Mouse (Mus musculus) CH12.LX (cell line): Measurements from ENCODE around the gene Cryab. TPM values are rescaled to one million over a fixed set of nuclear protein-coding genes. Genes with fewer than 3 reads are reported as not detected.

Experiments
- DNase-seq: peaks from one replicate; pipeline ENCODE4 v3.0.0-alpha.2; 2013; ENCODE audit errors: extremely low read depth
- H3K27ac ChIP-seq: 2 replicates; pipeline ENCODE4 v1.5.1; 2012; ENCODE audit warnings: low read depth, mild to moderate bottlenecking, control low read depth, moderate library complexity; ENCODE audit not compliant: insufficient read depth
- H3K27me3 ChIP-seq: replicated peaks from 2 replicates; pipeline ENCODE3; 2012; ENCODE audit warnings: inconsistent platforms
- H3K36me3 ChIP-seq, 2 experiments: replicated peaks in 1 of 2; 2 replicates each; pipeline versions ENCODE3 to v1.6.1; 2012; ENCODE audit warnings: inconsistent platforms in 1 of 2, low read length in 1 of 2, mild to moderate bottlenecking in 1 of 2, mixed read lengths in 1 of 2, moderate library complexity in 1 of 2; ENCODE audit not compliant: control insufficient read depth in 1 of 2, insufficient read depth in 1 of 2
- H3K4me1 ChIP-seq, 2 experiments: 2 replicates each; pipeline ENCODE4 v1.6.1; 2012; ENCODE audit warnings: inconsistent platforms in 1 of 2, moderate library complexity in 1 of 2; ENCODE audit not compliant: insufficient read depth in 2 of 2, control insufficient read depth in 1 of 2
- H3K4me2 ChIP-seq: 2 replicates; pipeline ENCODE4 v1.6.1; 2012; ENCODE audit warnings: low read depth, mild to moderate bottlenecking, control low read depth; ENCODE audit not compliant: poor library complexity, insufficient read depth, severe bottlenecking
- H3K4me3 ChIP-seq, 3 experiments: fragments of 150-350 bp in 1 of 3; sonication (generic) in 1 of 3; replicated peaks in 1 of 3; 2 replicates each; pipeline versions ENCODE3 to v1.5.1; 2011 to 2012; ENCODE audit warnings: low read depth in 2 of 3, low read length in 2 of 3, mild to moderate bottlenecking in 2 of 3, moderate library complexity in 2 of 3, control low read depth in 1 of 3, improper control_type of control experiment in 1 of 3, inconsistent platforms in 1 of 3, mixed read lengths in 1 of 3; ENCODE audit not compliant: poor library complexity in 1 of 3
- H3K79me2 ChIP-seq: replicated peaks from 2 replicates; pipeline ENCODE4 v1.6.1; 2012; ENCODE audit warnings: mild to moderate bottlenecking, moderate library complexity; ENCODE audit not compliant: control insufficient read depth, poor library complexity, insufficient read depth, severe bottlenecking; ENCODE audit errors: extremely low read depth
- H3K9ac ChIP-seq: 2 replicates; pipeline ENCODE4 v1.6.1; 2012; ENCODE audit warnings: low read depth, mild to moderate bottlenecking, control low read depth, moderate library complexity; ENCODE audit not compliant: insufficient read depth
- H3K9me3 ChIP-seq: replicated peaks from 2 replicates; pipeline ENCODE3; 2012; ENCODE audit warnings: low read length, inconsistent platforms, mixed read lengths
- CHD1 ChIP-seq: IDR thresholded peaks from 2 replicates; pipeline ENCODE4 v1.6.1; 2012; ENCODE audit warnings: low read depth, low read length, improper control_type of control experiment, inconsistent platforms
- CHD2 ChIP-seq: IDR thresholded peaks from 2 replicates; pipeline ENCODE4 v1.6.1; 2011; ENCODE audit warnings: low read length, improper control_type of control experiment
- CTCF ChIP-seq, 2 experiments: IDR thresholded peaks in 1 of 2; conservative IDR thresholded peaks in 1 of 2; 2 replicates each; pipeline ENCODE4 v1.5.1; 2011 to 2012; ENCODE audit warnings: low read depth in 2 of 2, low read length in 2 of 2, improper control_type of control experiment in 1 of 2, inconsistent platforms in 1 of 2, mild to moderate bottlenecking in 1 of 2, moderate library complexity in 1 of 2
- EP300 ChIP-seq: IDR thresholded peaks from 2 replicates; pipeline ENCODE4 v1.6.1; 2011; ENCODE audit warnings: low read length, improper control_type of control experiment
- ETS1 ChIP-seq: conservative IDR thresholded peaks from 2 replicates; pipeline ENCODE4 v1.6.1; 2012; ENCODE audit warnings: low read depth, mild to moderate bottlenecking, inconsistent platforms, low read length, improper control_type of control experiment, moderate library complexity
- GABPA ChIP-seq: IDR thresholded peaks from 2 replicates; pipeline ENCODE4 v1.6.1; 2012; ENCODE audit warnings: low read depth, low read length, improper control_type of control experiment, inconsistent platforms; ENCODE audit not compliant: insufficient replicate concordance
- JUN ChIP-seq: IDR thresholded peaks from 2 replicates; pipeline ENCODE4 v1.6.1; 2011; ENCODE audit warnings: low read depth, mild to moderate bottlenecking, low read length, improper control_type of control experiment, moderate library complexity; ENCODE audit not compliant: insufficient read depth
- JUND ChIP-seq: conservative IDR thresholded peaks from 2 replicates; pipeline ENCODE4 v1.6.1; 2011; ENCODE audit warnings: low read depth, low read length, improper control_type of control experiment
- KAT2A ChIP-seq: IDR thresholded peaks from 2 replicates; pipeline ENCODE4 v1.6.1; 2012; ENCODE audit warnings: low read length, improper control_type of control experiment, inconsistent platforms; ENCODE audit not compliant: insufficient replicate concordance
- MAFK ChIP-seq: IDR thresholded peaks from 2 replicates; pipeline ENCODE4 v1.6.1; 2011; ENCODE audit warnings: low read length, improper control_type of control experiment; ENCODE audit not compliant: insufficient replicate concordance
- MAZ ChIP-seq: IDR thresholded peaks from 2 replicates; pipeline ENCODE4 v1.6.1; 2012; ENCODE audit warnings: low read depth, mild to moderate bottlenecking, inconsistent platforms, low read length, improper control_type of control experiment, moderate library complexity
- MEF2A ChIP-seq: IDR thresholded peaks from 2 replicates; pipeline ENCODE4 v1.6.1; 2014; ENCODE audit warnings: low read depth, mild to moderate bottlenecking, inconsistent platforms, low read length, improper control_type of control experiment, borderline replicate concordance
- MYC ChIP-seq: IDR thresholded peaks from 2 replicates; pipeline ENCODE4 v1.6.1; 2011; ENCODE audit warnings: low read depth, mild to moderate bottlenecking, improper control_type of control experiment, low read length
- NELFE ChIP-seq: IDR thresholded peaks from 2 replicates; pipeline ENCODE4 v1.6.1; 2011; ENCODE audit warnings: low read depth, low read length, improper control_type of control experiment
- NRF1 ChIP-seq: IDR thresholded peaks from 2 replicates; pipeline ENCODE4 v1.6.1; 2014; ENCODE audit warnings: low read depth, mild to moderate bottlenecking, inconsistent platforms, low read length, improper control_type of control experiment, moderate library complexity
- PAX5 ChIP-seq: IDR thresholded peaks from 2 replicates; pipeline ENCODE4 v1.6.1; 2012; ENCODE audit warnings: low read length, inconsistent platforms, mixed read lengths
- POLR2A ChIP-seq: IDR thresholded peaks from 2 replicates; pipeline ENCODE4 v1.6.1; 2011; ENCODE audit warnings: low read depth, mild to moderate bottlenecking, improper control_type of control experiment, low read length
- RAD21 ChIP-seq: IDR thresholded peaks from 2 replicates; pipeline ENCODE4 v1.6.1; 2011; ENCODE audit warnings: low read depth, mild to moderate bottlenecking, low read length, improper control_type of control experiment, moderate library complexity
- RCOR1 ChIP-seq: conservative IDR thresholded peaks from 2 replicates; pipeline ENCODE4 v1.6.1; 2012; ENCODE audit warnings: low read depth, mild to moderate bottlenecking, inconsistent platforms, low read length, improper control_type of control experiment
- SIN3A ChIP-seq: IDR thresholded peaks from 2 replicates; pipeline ENCODE4 v1.6.1; 2012; ENCODE audit warnings: low read length, improper control_type of control experiment, inconsistent platforms
- TCF12 ChIP-seq: IDR thresholded peaks from 2 replicates; pipeline ENCODE4 v1.6.1; 2014; ENCODE audit warnings: low read depth, mild to moderate bottlenecking, inconsistent platforms, low read length, improper control_type of control experiment
- UBTF ChIP-seq: IDR thresholded peaks from 2 replicates; pipeline ENCODE4 v1.6.1; 2012; ENCODE audit warnings: low read depth, mild to moderate bottlenecking, inconsistent platforms, low read length, improper control_type of control experiment, moderate library complexity
- USF1 ChIP-seq: IDR thresholded peaks from 2 replicates; pipeline ENCODE4 v1.6.1; 2014; ENCODE audit warnings: low read depth, mild to moderate bottlenecking, inconsistent platforms, low read length, improper control_type of control experiment
- USF2 ChIP-seq: conservative IDR thresholded peaks from 2 replicates; pipeline ENCODE4 v1.6.1; 2011; ENCODE audit warnings: low read depth, low read length, improper control_type of control experiment
- ZC3H11A ChIP-seq: IDR thresholded peaks from 2 replicates; pipeline ENCODE4 v1.6.1; 2012; ENCODE audit warnings: low read depth, mild to moderate bottlenecking, inconsistent platforms, low read length, improper control_type of control experiment
- ZMIZ1 ChIP-seq: IDR thresholded peaks from 2 replicates; pipeline ENCODE4 v1.6.1; 2012; ENCODE audit warnings: low read depth, mild to moderate bottlenecking, inconsistent platforms, low read length, improper control_type of control experiment
- ZNF384 ChIP-seq: IDR thresholded peaks from 2 replicates; pipeline ENCODE4 v1.6.1; 2012; ENCODE audit warnings: low read depth, low read length, improper control_type of control experiment, inconsistent platforms
- dilution Hi-C: fragments of 300-500 bp; cut with MboI; formaldehyde crosslinking; loops from 2 replicates; pipeline ENCODE4 v1.14.3; 2020; ENCODE audit warnings: low sequenced_read_pairs; ENCODE audit not compliant: extremely low pct_unique_long_range_greater_than_20kb, extremely low pct_ligation_motif_present
- in situ Hi-C: fragments of 300-500 bp; cut with MboI; formaldehyde crosslinking; loops from 3 replicates; pipeline ENCODE4 v1.14.3; 2019; ENCODE audit warnings: low sequenced_read_pairs, low pct_ligation_motif_present, low pct_unique_long_range_greater_than_20kb, mixed read lengths
- polyA plus RNA-seq: library from polyadenylated mRNA; unstranded; fragments of >175 nt; gene quantifications from 2 replicates; pipeline ENCODE4 v1.2.1, GENCODE M21; 2012; ENCODE audit warnings: low read depth; ENCODE audit not compliant: insufficient read length
- total RNA-seq, 2 experiments: library from RNA; depleted of rRNA; stranded (reverse); fragments of 300-350 nt in 1 of 2; fragments of >200 nt in 1 of 2; gene quantifications; 2 replicates each; pipeline ENCODE4 v1.2.3; 2012 to 2014

Cryab gene
- total and polyA plus RNA-seq, 3 experiments, result not detected

- no peak overlapping the region for H3K4me3 ChIP-seq
- dilution Hi-C loops (no loop called here), in situ Hi-C loops (no loop called here)
- no peaks in the 10 kb centered on the region for H3K9me3 ChIP-seq
- TF ChIP-seq CTCF (conservative IDR thresholded peaks at IDR 0.05 in 1 of 2, IDR thresholded peaks at IDR 0.05 in 1 of 2; ENCODE audit: low read depth in 2 of 2, low read length in 2 of 2) (no peak), NELFE (no peak), USF2 (no peak), CHD2 (no peak), TCF12 (no peak), POLR2A (no peak), MEF2A (no peak), ZNF384 (no peak), RCOR1 (no peak), SIN3A (no peak), NRF1 (no peak), ZMIZ1 (no peak), RAD21 (no peak), MAZ (no peak), EP300 (no peak), JUND (no peak), JUN (no peak), MAFK (no peak), ETS1 (no peak), GABPA (no peak)
- H3K4me2 ChIP-seq, result no peak overlapping the region
- no peaks in the 10 kb centered on the region for H3K79me2 ChIP-seq
- no peak overlapping the region for H3K27ac ChIP-seq
- no peaks in the 10 kb centered on the region for H3K4me1 ChIP-seq
- H3K27me3 ChIP-seq, result no peaks in the 10 kb centered on the region
- H3K36me3 ChIP-seq, result no peaks in the 10 kb centered on the region
- DNase-seq, result no peak
- H3K9ac ChIP-seq, result no peak overlapping the region
Observed at GRCm38 (mm10) chr9:50745806-50746205, 5.3 kb upstream of the Cryab start.

GRCm38 (mm10) chr9:50746214-50746677 is 4.9 kb upstream of the Cryab start, which contains the start of gene 2310030G06Rik:
TSS of gene 2310030G06Rik (minus strand) at chr9:50746536.
- H3K4me3 ChIP-seq, result no peak within 1 kb of the TSS
- in situ Hi-C loops (no loop called here), dilution Hi-C loops (no loop called here)
- no peak for DNase-seq
- H3K27ac ChIP-seq, result no peak within 1 kb of the TSS
- no peaks in the 10 kb centered on the region for H3K4me1 ChIP-seq
- H3K36me3 ChIP-seq, result no peaks in the 10 kb centered on the region
- H3K4me2 ChIP-seq, result no peak within 1 kb of the TSS
- H3K79me2 ChIP-seq, result no peaks in the 10 kb centered on the region
- no peak within 1 kb of the TSS for H3K9ac ChIP-seq
- no peaks in the 10 kb centered on the region for H3K9me3 ChIP-seq
- TF ChIP-seq ZMIZ1 (no peak), CTCF (conservative IDR thresholded peaks at IDR 0.05 in 1 of 2, IDR thresholded peaks at IDR 0.05 in 1 of 2; ENCODE audit: low read depth in 2 of 2, low read length in 2 of 2) (no peak), ZC3H11A (no peak), NRF1 (no peak), JUN (no peak), MYC (no peak), POLR2A (no peak), CHD1 (no peak), PAX5 (no peak), USF1 (no peak), RAD21 (no peak), UBTF (no peak), NELFE (no peak), KAT2A (no peak), RCOR1 (no peak)
- H3K27me3 ChIP-seq, result no peaks in the 10 kb centered on the region
